Mouse (Mus musculus) lung, postnatal 0 days (tissue): ENCODE measurements around the gene Iqgap2. TPM values are rescaled to one million over a fixed set of nuclear protein-coding genes. Genes with fewer than 3 reads are reported as not detected.

Source experiments
- ATAC-seq: fragments of 200-750 bp; cut with Nextera tagmentation; 2 replicates; pipeline ENCODE4 v1.8.0; 2017; ENCODE audit warnings: moderate library complexity
- DNase-seq: peaks from one replicate; pipeline ENCODE4 v3.0.0-alpha.2; 2016; ENCODE audit warnings: low spot score
- H3K27ac ChIP-seq: fragments of 300-500 bp; sonication (generic); 2 replicates; pipeline ENCODE4 v1.5.1; 2014; ENCODE audit warnings: antibody characterized with exemption, mild to moderate bottlenecking, low read length, mixed read lengths
- H3K27me3 ChIP-seq: fragments of 300-500 bp; sonication (generic); replicated peaks from 2 replicates; pipeline ENCODE4 v1.6.1; 2014; ENCODE audit warnings: low read length, mixed read lengths; ENCODE audit not compliant: insufficient read depth
- H3K36me3 ChIP-seq: fragments of 300-500 bp; sonication (generic); 2 replicates; pipeline ENCODE4 v1.6.1; 2014; ENCODE audit warnings: low read length, mixed read lengths; ENCODE audit not compliant: insufficient read depth
- H3K4me1 ChIP-seq: fragments of 300-500 bp; sonication (generic); 2 replicates; pipeline ENCODE4 v1.6.1; 2014; ENCODE audit warnings: antibody characterized with exemption, low read depth, low read length, mixed read lengths; ENCODE audit not compliant: insufficient read depth
- H3K4me2 ChIP-seq: fragments of 300-500 bp; sonication (generic); replicated peaks from 2 replicates; pipeline ENCODE4 v1.6.1; 2014; ENCODE audit warnings: low read depth, mild to moderate bottlenecking, low read length, moderate library complexity, mixed read lengths
- H3K4me3 ChIP-seq: fragments of 300-500 bp; sonication (generic); 2 replicates; pipeline ENCODE4 v1.5.1; 2014; ENCODE audit warnings: low read depth, low read length
- H3K9ac ChIP-seq: fragments of 300-500 bp; sonication (generic); replicated peaks from 2 replicates; pipeline ENCODE4 v1.6.1; 2014; ENCODE audit warnings: low read depth, mild to moderate bottlenecking
- H3K9me3 ChIP-seq: fragments of 300-500 bp; sonication (generic); 2 replicates; pipeline ENCODE4 v1.6.1; 2016; ENCODE audit warnings: low read length, mixed read lengths
- CTCF ChIP-seq: IDR thresholded peaks from 2 replicates; pipeline ENCODE4 v1.5.1; 2016; ENCODE audit warnings: antibody characterized with exemption, mild to moderate bottlenecking
- EP300 ChIP-seq: IDR thresholded peaks from 2 replicates; pipeline ENCODE4 v1.6.1; 2016; ENCODE audit warnings: antibody characterized with exemption, mild to moderate bottlenecking, control low read depth
- WGBS: fragments of 180-500 bp; shearing (Covaris S2); extraction: QIAGEN DNeasy Blood & Tissue Kit; methylation state at CpG from one replicate; pipeline ENCODE4 v1.1.7; 2014; 5-methylcytosine and 5-hydroxymethylcytosine counted together
- polyA plus RNA-seq: library from polyadenylated mRNA; unstranded; fragments of >200 nt; fragmentation: Nextera tagmentation; extraction: Ambion mirVana; gene quantifications from 2 replicates; pipeline ENCODE4 v1.2.1, GENCODE M21; 2015

Iqgap2 gene
- polyA plus RNA-seq, 1 experiment from 2014 or later: 2.7 TPM

GRCm38 (mm10) chr13:95851611-95852010 lies 40.1 kb downstream of the Iqgap2 start:
- H3K4me2 ChIP-seq: no peak overlapping the region
- no peak for TF ChIP-seq EP300
- no peak for TF ChIP-seq CTCF
- H3K36me3 ChIP-seq: no peaks in the 10 kb centered on the region
- WGBS: 65% methylated on average over 4 of the region's 4 CpGs
- H3K27ac ChIP-seq: no peak overlapping the region
- H3K9me3 ChIP-seq: no peaks in the 10 kb centered on the region
- H3K9ac ChIP-seq: no peak overlapping the region
- no peaks in the 10 kb centered on the region for H3K27me3 ChIP-seq
- H3K4me1 ChIP-seq: no peaks in the 10 kb centered on the region
- no peak overlapping the region for H3K4me3 ChIP-seq
- no peak for ATAC-seq
- DNase-seq: no peak

GRCm38 (mm10) chr13:95850451-95850850 lies 41.3 kb downstream of the Iqgap2 start:
- H3K36me3 ChIP-seq: no peaks in the 10 kb centered on the region
- no peak overlapping the region for H3K4me2 ChIP-seq
- ATAC-seq (no peak), DNase-seq (no peak)
- TF ChIP-seq CTCF (no peak), EP300 (no peak)
- no peaks in the 10 kb centered on the region for H3K4me1 ChIP-seq
- no peak overlapping the region for H3K4me3 ChIP-seq
- no peak overlapping the region for H3K9ac ChIP-seq
- H3K27me3 ChIP-seq: no peaks in the 10 kb centered on the region
- 48% methylated on average over 5 of the region's 5 CpGs for WGBS
- no peaks in the 10 kb centered on the region for H3K9me3 ChIP-seq
- H3K27ac ChIP-seq: no peak overlapping the region

DNA sequence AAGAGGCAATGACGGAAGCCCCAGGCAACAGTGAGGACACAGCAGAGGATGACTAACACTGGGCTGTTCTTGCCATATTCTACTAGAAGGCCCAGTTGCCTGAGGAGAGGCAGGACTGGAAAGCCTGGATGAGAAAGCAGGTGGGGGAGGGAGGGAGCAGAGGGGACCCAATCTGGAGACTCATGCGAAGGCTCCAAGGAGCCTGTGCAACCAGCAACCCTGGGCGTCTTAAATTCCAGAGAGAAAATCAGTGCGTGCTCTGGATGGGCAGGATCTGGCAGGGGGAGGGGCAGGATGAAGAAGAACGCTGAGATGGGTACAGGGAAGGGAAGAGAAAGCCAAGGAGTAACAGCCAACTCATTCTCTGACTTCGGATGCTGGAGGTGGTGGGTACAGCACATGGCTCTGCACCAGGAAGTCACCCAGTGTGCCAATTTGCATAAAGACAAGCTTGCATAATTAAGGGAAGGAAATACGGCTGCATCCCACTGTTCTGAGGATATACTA lies 42.2 kb downstream of the Iqgap2 start:
- Histone ChIP-seq H3K9me3 (no peaks in the 10 kb centered on the region), H3K4me3 (no peak overlapping the region), H3K4me1 (no peaks in the 10 kb centered on the region), H3K36me3 (no peaks in the 10 kb centered on the region), H3K27me3 (no peaks in the 10 kb centered on the region), H3K9ac (no peak overlapping the region), H3K27ac (no peak overlapping the region), H3K4me2 (no peak overlapping the region)
- 51% methylated on average over 7 of the region's 7 CpGs for WGBS
- no peak for ATAC-seq
- TF ChIP-seq EP300 (no peak), CTCF (no peak)
- no peak for DNase-seq

DNA sequence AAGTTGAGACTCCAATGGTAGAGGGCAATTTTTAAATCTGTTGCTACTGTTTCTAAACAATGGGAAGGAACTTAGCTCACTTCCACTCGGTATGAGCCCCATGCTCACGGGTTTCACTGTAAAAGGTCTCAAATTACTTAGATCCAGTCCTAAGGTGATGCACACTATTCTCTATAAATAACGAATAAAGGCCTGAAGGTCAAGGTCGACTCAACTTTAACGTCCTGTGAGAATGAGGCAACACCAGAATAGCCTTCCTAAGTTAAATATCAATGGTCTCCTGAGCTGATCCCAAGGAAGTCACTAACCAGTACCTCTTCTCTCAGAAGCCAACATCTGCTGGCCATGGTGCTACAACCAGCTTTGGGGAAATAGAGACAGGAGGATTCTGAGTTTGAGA lies 45.4 kb downstream of the Iqgap2 start:
- DNase-seq: no peak
- Histone ChIP-seq H3K9me3 (no peaks in the 10 kb centered on the region), H3K27me3 (no peaks in the 10 kb centered on the region), H3K36me3 (no peaks in the 10 kb centered on the region), H3K9ac (no peak overlapping the region), H3K4me1 (no peaks in the 10 kb centered on the region), H3K4me3 (no peak overlapping the region), H3K4me2 (no peak overlapping the region), H3K27ac (no peak overlapping the region)
- no peak for ATAC-seq
- no peak for TF ChIP-seq CTCF
- WGBS: 68% methylated on average over 5 of the region's 5 CpGs

GRCm38 (mm10) chr13:95844950-95845349 lies 46.8 kb downstream of the Iqgap2 start:
- no peak for DNase-seq
- H3K36me3 ChIP-seq: no peaks in the 10 kb centered on the region
- no peak overlapping the region for H3K9ac ChIP-seq
- no peak overlapping the region for H3K27ac ChIP-seq
- no peak overlapping the region for H3K4me3 ChIP-seq
- 63% methylated on average over 3 of the region's 3 CpGs for WGBS
- H3K4me1 ChIP-seq: no peaks in the 10 kb centered on the region
- no peaks in the 10 kb centered on the region for H3K9me3 ChIP-seq
- TF ChIP-seq EP300: no peak
- TF ChIP-seq CTCF: no peak
- no peak overlapping the region for H3K4me2 ChIP-seq
- no peak for ATAC-seq
- H3K27me3 ChIP-seq: no peaks in the 10 kb centered on the region

GRCm38 (mm10) chr13:95843411-95844026 lies 48.2 kb downstream of the Iqgap2 start:
- no peak overlapping the region for H3K9ac ChIP-seq
- ATAC-seq (peak; percentile 62), DNase-seq (peak; percentile 49)
- no peak overlapping the region for H3K4me2 ChIP-seq
- no peaks in the 10 kb centered on the region for H3K36me3 ChIP-seq
- H3K4me1 ChIP-seq: no peaks in the 10 kb centered on the region
- H3K4me3 ChIP-seq: no peak overlapping the region
- no peaks in the 10 kb centered on the region for H3K27me3 ChIP-seq
- H3K9me3 ChIP-seq: no peaks in the 10 kb centered on the region
- TF ChIP-seq EP300 (no peak), CTCF (no peak)
- WGBS: 77% methylated on average over 10 of the region's 10 CpGs
- H3K27ac ChIP-seq: no peak overlapping the region

GRCm38 (mm10) chr13:95842803-95843202 lies 48.9 kb downstream of the Iqgap2 start:
- WGBS: 77% methylated on average over 7 of the region's 7 CpGs
- Histone ChIP-seq H3K36me3 (no peaks in the 10 kb centered on the region), H3K27me3 (no peaks in the 10 kb centered on the region), H3K4me2 (no peak overlapping the region), H3K9ac (no peak overlapping the region), H3K9me3 (no peaks in the 10 kb centered on the region), H3K27ac (no peak overlapping the region), H3K4me3 (no peak overlapping the region), H3K4me1 (no peaks in the 10 kb centered on the region)
- DNase-seq: no peak
- TF ChIP-seq CTCF (no peak), EP300 (no peak)
- ATAC-seq: no peak
